Mouse (Mus musculus) myocyte (in vitro differentiated cells): Measurements from ENCODE around the gene Olfr618. TPM values are rescaled to one million over a fixed set of nuclear protein-coding genes. Genes with fewer than 3 reads are reported as not detected.

Source experiments
- H3K27me3 ChIP-seq: one replicate; pipeline ENCODE4 v1.6.1; 2011; ENCODE audit not compliant: control insufficient read depth, insufficient read depth, insufficient read length
- H3K36me3 ChIP-seq: one replicate; pipeline ENCODE4 v1.6.1; 2011; ENCODE audit not compliant: control insufficient read depth, insufficient read depth
- H3K4me2 ChIP-seq: one replicate; pipeline ENCODE4 v1.6.1; 2011; ENCODE audit warnings: low read depth, control low read depth
- H3K4me3 ChIP-seq: one replicate; pipeline ENCODE4 v1.5.1; 2011; ENCODE audit warnings: mild to moderate bottlenecking, control low read depth, moderate library complexity
- H3K79me2 ChIP-seq: one replicate; pipeline ENCODE4 v1.6.1; 2011; ENCODE audit not compliant: control insufficient read depth, insufficient read depth
- H3ac ChIP-seq: one replicate; pipeline ENCODE4 v1.6.1; 2011; ENCODE audit not compliant: control insufficient read depth, insufficient read length
- CEBPB ChIP-seq: IDR thresholded peaks from 2 replicates; pipeline ENCODE4 v1.6.1; 2011; ENCODE audit warnings: mild to moderate bottlenecking, moderate library complexity; ENCODE audit not compliant: poor library complexity, insufficient read depth, severe bottlenecking
- E2F4 ChIP-seq: IDR thresholded peaks from one replicate; pipeline ENCODE4 v1.6.1; 2011; ENCODE audit warnings: mild to moderate bottlenecking, control low read depth, moderate library complexity; ENCODE audit not compliant: insufficient read depth
- MAX ChIP-seq: IDR thresholded peaks from one replicate; pipeline ENCODE4 v1.6.1; 2011; ENCODE audit warnings: low read depth, mild to moderate bottlenecking, control low read depth
- MYOD1 ChIP-seq, 3 experiments: IDR thresholded peaks; one replicate each; pipeline ENCODE4 v1.6.1; 2011; ENCODE audit warnings: control low read depth in 2 of 3, low read depth in 2 of 3, mild to moderate bottlenecking in 2 of 3, moderate library complexity in 1 of 3; ENCODE audit not compliant: insufficient read length in 2 of 3, control insufficient read depth in 1 of 3
- MYOG ChIP-seq, 3 experiments: IDR thresholded peaks; one replicate each; pipeline ENCODE4 v1.6.1; 2011; ENCODE audit warnings: control low read depth in 2 of 3, low read depth in 2 of 3, mild to moderate bottlenecking in 2 of 3; ENCODE audit not compliant: insufficient read length in 2 of 3, control insufficient read depth in 1 of 3, insufficient read depth in 1 of 3
- POLR2A ChIP-seq: IDR thresholded peaks from one replicate; pipeline ENCODE4 v1.6.1; 2011; ENCODE audit warnings: low read depth, mild to moderate bottlenecking, control low read depth, moderate library complexity; ENCODE audit not compliant: insufficient read length
- POLR2AphosphoS2 ChIP-seq: IDR thresholded peaks from one replicate; pipeline ENCODE4 v1.6.1; 2011; ENCODE audit warnings: low read depth, control low read depth; ENCODE audit not compliant: insufficient read length
- REST ChIP-seq: IDR thresholded peaks from one replicate; pipeline ENCODE4 v1.6.1; 2011; ENCODE audit warnings: mild to moderate bottlenecking, control low read depth, moderate library complexity; ENCODE audit not compliant: insufficient read depth, insufficient read length
- SRF ChIP-seq: IDR thresholded peaks from one replicate; pipeline ENCODE4 v1.6.1; 2011; ENCODE audit warnings: low read depth; ENCODE audit not compliant: control insufficient read depth, insufficient read length
- TCF12 ChIP-seq: IDR thresholded peaks from one replicate; pipeline ENCODE4 v1.6.1; 2011; ENCODE audit warnings: mild to moderate bottlenecking, control low read depth; ENCODE audit not compliant: poor library complexity, insufficient read depth, severe bottlenecking
- TCF3 ChIP-seq: IDR thresholded peaks from one replicate; pipeline ENCODE4 v1.6.1; 2011; ENCODE audit warnings: low read depth, control low read depth; ENCODE audit not compliant: insufficient read length
- USF1 ChIP-seq: IDR thresholded peaks from one replicate; pipeline ENCODE4 v1.6.1; 2011; ENCODE audit warnings: low read depth, mild to moderate bottlenecking, control low read depth, moderate library complexity
- polyA plus RNA-seq: library from polyadenylated mRNA; unstranded; fragments of >200 nt; fragmentation: generic; extraction: Trizol; gene quantifications from one replicate; pipeline ENCODE4 v1.2.1, GENCODE M21; 2012; ENCODE audit warnings: missing spikeins

Gene Olfr618
- polyA plus RNA-seq, 1 experiment = not detected

- no peaks in the 10 kb centered on the region for H3K36me3 ChIP-seq
- H3K4me2 ChIP-seq = no peak within 1 kb of the TSS
- TF ChIP-seq POLR2AphosphoS2 = no peak
- TF ChIP-seq MYOG (IDR thresholded peaks at IDR 0.05; ENCODE audit: control insufficient read depth in 1 of 3, insufficient read depth in 1 of 3, insufficient read length in 2 of 3, low read depth in 2 of 3) = no peak
- TF ChIP-seq E2F4 = no peak
- TF ChIP-seq TCF12 = no peak
- TF ChIP-seq TCF3 = no peak
- TF ChIP-seq SRF = no peak
- no peak for TF ChIP-seq MYOD1 (IDR thresholded peaks at IDR 0.05; ENCODE audit: control insufficient read depth in 1 of 3, insufficient read length in 2 of 3, low read depth in 2 of 3)
- no peak for TF ChIP-seq POLR2A
- no peak for TF ChIP-seq MAX
- TF ChIP-seq USF1 = no peak
- no peak for TF ChIP-seq REST
- TF ChIP-seq CEBPB = no peak
- no peaks in the 10 kb centered on the region for H3K79me2 ChIP-seq
- no peaks in the 10 kb centered on the region for H3K27me3 ChIP-seq
- H3K4me3 ChIP-seq = no peak within 1 kb of the TSS
- no peak within 1 kb of the TSS for H3ac ChIP-seq
These were observed 52.7 kb downstream of the Olfr618 start, which contains the start of gene Olfr622 for GRCm38 (mm10) chr7:103642602-103643001. TSS of gene Olfr622 (minus strand) at chr7:103642702.

GRCm38 (mm10) chr7:103644070-103644469, 54.2 kb downstream of the Olfr618 start:
- no peak overlapping the region for H3ac ChIP-seq
- no peaks in the 10 kb centered on the region for H3K79me2 ChIP-seq
- H3K36me3 ChIP-seq = no peaks in the 10 kb centered on the region
- TF ChIP-seq REST (no peak), POLR2AphosphoS2 (no peak), MYOG (IDR thresholded peaks at IDR 0.05; ENCODE audit: control insufficient read depth in 1 of 3, insufficient read depth in 1 of 3, insufficient read length in 2 of 3, low read depth in 2 of 3) (no peak), TCF3 (no peak), POLR2A (no peak), USF1 (no peak), MYOD1 (IDR thresholded peaks at IDR 0.05; ENCODE audit: control insufficient read depth in 1 of 3, insufficient read length in 2 of 3, low read depth in 2 of 3) (no peak), SRF (no peak)
- H3K4me2 ChIP-seq = no peak overlapping the region
- no peak overlapping the region for H3K4me3 ChIP-seq
- H3K27me3 ChIP-seq = no peaks in the 10 kb centered on the region

Other genes starting within 250 kb of the Olfr618 start
- gene Olfr600, start 240.4 kb upstream of the Olfr618 start, polyA plus RNA-seq = not detected
- not detected for gene Olfr601, start 227.4 kb upstream of the Olfr618 start, polyA plus RNA-seq
- gene Olfr603, start 203.9 kb upstream of the Olfr618 start, polyA plus RNA-seq = not detected
- not detected for gene Usp17lc, start 175.0 kb upstream of the Olfr618 start, polyA plus RNA-seq
- gene Olfr605, start 144.7 kb upstream of the Olfr618 start, polyA plus RNA-seq = not detected
- gene Olfr606, start 141.1 kb upstream of the Olfr618 start, polyA plus RNA-seq = not detected
- gene Olfr607, start 126.0 kb upstream of the Olfr618 start, polyA plus RNA-seq = not detected
- gene Olfr608, start 120.2 kb upstream of the Olfr618 start, polyA plus RNA-seq = not detected
- gene Olfr609, start 92.0 kb upstream of the Olfr618 start, polyA plus RNA-seq = not detected
- gene Olfr610, start 78.0 kb upstream of the Olfr618 start, polyA plus RNA-seq = not detected
- not detected for gene Olfr611, start 69.3 kb upstream of the Olfr618 start, polyA plus RNA-seq
- not detected for gene Olfr612, start 47.4 kb upstream of the Olfr618 start, polyA plus RNA-seq
- not detected for gene Olfr613, start 42.0 kb upstream of the Olfr618 start, polyA plus RNA-seq
- gene Olfr615, start 34.0 kb upstream of the Olfr618 start, polyA plus RNA-seq = not detected
- not detected for gene Olfr616, start 21.0 kb upstream of the Olfr618 start, polyA plus RNA-seq
- not detected for gene Olfr617, start 17.0 kb upstream of the Olfr618 start, polyA plus RNA-seq
- gene Olfr619, start 10.5 kb downstream of the Olfr618 start, polyA plus RNA-seq = not detected
- gene Olfr620, start 22.4 kb downstream of the Olfr618 start, polyA plus RNA-seq = not detected
- gene Olfr622, start 52.6 kb downstream of the Olfr618 start, polyA plus RNA-seq = not detected
- not detected for gene Olfr623, start 73.6 kb downstream of the Olfr618 start, polyA plus RNA-seq
- not detected for gene Olfr624, start 81.1 kb downstream of the Olfr618 start, polyA plus RNA-seq
- gene Olfr625-ps1, start 92.6 kb downstream of the Olfr618 start, polyA plus RNA-seq = not detected
- not detected for gene Olfr243, start 124.6 kb downstream of the Olfr618 start, polyA plus RNA-seq
- not detected for gene Olfr628, start 140.3 kb downstream of the Olfr618 start, polyA plus RNA-seq
- not detected for gene Olfr629, start 154.8 kb downstream of the Olfr618 start, polyA plus RNA-seq
- gene Olfr630, start 167.2 kb downstream of the Olfr618 start, polyA plus RNA-seq = not detected
- gene Olfr69, start 181.5 kb downstream of the Olfr618 start, polyA plus RNA-seq = not detected
- gene Olfr68, start 189.6 kb downstream of the Olfr618 start, polyA plus RNA-seq = not detected
- gene Olfr67, start 201.7 kb downstream of the Olfr618 start, polyA plus RNA-seq = not detected
- not detected for gene Hbb-bt, start 223.9 kb downstream of the Olfr618 start, polyA plus RNA-seq
- gene Hbb-bs, start 238.0 kb downstream of the Olfr618 start, polyA plus RNA-seq = not detected